Mouse (Mus musculus): Measurements from ENCODE around the gene Gm11627. TPM values are rescaled to one million over a fixed set of nuclear protein-coding genes. Genes with fewer than 3 reads are reported as not detected.
A peak's percentile ranks its signal among the peaks of the same experiment; 100 is the strongest.
"Not testable (repeated sequence)": the region's sequence is repeated elsewhere in the genome, so short reads cannot be mapped to it uniquely, and the experiment has no call there.

Gm11627 gene
- polyA plus RNA-seq, 1 experiment from 2014 or later: 2.4 TPM

GRCm38 (mm10) chr11:102568191-102568590 lies 11.1 kb downstream of the Gm11627 start:
- no peak for ATAC-seq
- Histone ChIP-seq H3K4me1 (ENCODE audit: control insufficient read depth, insufficient read depth, low read length) (peaks cover 2% of the 10 kb centered on the region), H3K27ac (ENCODE audit: low read length) (no peak overlapping the region), H3K36me3 (ENCODE audit: control insufficient read depth, insufficient read depth, low read length) (no peaks in the 10 kb centered on the region), H3K27me3 (ENCODE audit: control insufficient read depth, insufficient read depth, low read depth, low read length) (no peaks in the 10 kb centered on the region), H3K9ac (ENCODE audit: low read depth, low read length) (no peak overlapping the region), H3K4me3 (ENCODE audit: low read depth, low read length) (no peak overlapping the region), H3K9me3 (replicated peaks; ENCODE audit: control insufficient read depth, low read length, poor library complexity, severe bottlenecking) (no peaks in the 10 kb centered on the region), H3K4me2 (ENCODE audit: low read length) (no peak overlapping the region)
- WGBS: 76% methylated on average over 12 of the region's 12 CpGs

GRCm38 (mm10) chr11:102567723-102568122 lies 11.5 kb downstream of the Gm11627 start:
- Histone ChIP-seq H3K27me3 (ENCODE audit: control insufficient read depth, insufficient read depth, low read depth, low read length) (no peaks in the 10 kb centered on the region), H3K4me3 (ENCODE audit: low read depth, low read length) (no peak overlapping the region), H3K4me1 (ENCODE audit: control insufficient read depth, insufficient read depth, low read length) (no peaks in the 10 kb centered on the region), H3K4me2 (ENCODE audit: low read length) (no peak overlapping the region), H3K9ac (ENCODE audit: low read depth, low read length) (no peak overlapping the region), H3K27ac (ENCODE audit: low read length) (no peak overlapping the region), H3K36me3 (ENCODE audit: control insufficient read depth, insufficient read depth, low read length) (no peaks in the 10 kb centered on the region), H3K9me3 (replicated peaks; ENCODE audit: control insufficient read depth, low read length, poor library complexity, severe bottlenecking) (no peaks in the 10 kb centered on the region)
- WGBS: 95% methylated on average over 15 of the region's 15 CpGs
- ATAC-seq: no peak

- WGBS: 86% methylated on average over 6 of the region's 6 CpGs
- no peak overlapping the region for H3K9ac ChIP-seq (ENCODE audit: low read depth, low read length)
- H3K4me1 ChIP-seq (ENCODE audit: control insufficient read depth, insufficient read depth, low read length): no peaks in the 10 kb centered on the region
- no peaks in the 10 kb centered on the region for H3K9me3 ChIP-seq (replicated peaks; ENCODE audit: control insufficient read depth, low read length, poor library complexity, severe bottlenecking)
- no peaks in the 10 kb centered on the region for H3K27me3 ChIP-seq (ENCODE audit: control insufficient read depth, insufficient read depth, low read depth, low read length)
- no peaks in the 10 kb centered on the region for H3K36me3 ChIP-seq (ENCODE audit: control insufficient read depth, insufficient read depth, low read length)
- no peak for ATAC-seq
- no peak overlapping the region for H3K4me3 ChIP-seq (ENCODE audit: low read depth, low read length)
- no peak overlapping the region for H3K4me2 ChIP-seq (ENCODE audit: low read length)
- no peak overlapping the region for H3K27ac ChIP-seq (ENCODE audit: low read length)
Measured at GRCm38 (mm10) chr11:102567157-102567556, 12.1 kb downstream of the Gm11627 start.

GRCm38 (mm10) chr11:102566290-102566689 lies 13.0 kb downstream of the Gm11627 start:
- H3K27me3 ChIP-seq (ENCODE audit: control insufficient read depth, insufficient read depth, low read depth, low read length): no peaks in the 10 kb centered on the region
- no peaks in the 10 kb centered on the region for H3K9me3 ChIP-seq (replicated peaks; ENCODE audit: control insufficient read depth, low read length, poor library complexity, severe bottlenecking)
- H3K4me3 ChIP-seq (ENCODE audit: low read depth, low read length): no peak overlapping the region
- H3K4me2 ChIP-seq (ENCODE audit: low read length): no peak overlapping the region
- 96% methylated on average over 1 of the region's 1 CpGs for WGBS
- no peak for ATAC-seq
- H3K4me1 ChIP-seq (ENCODE audit: control insufficient read depth, insufficient read depth, low read length): no peaks in the 10 kb centered on the region
- H3K36me3 ChIP-seq (ENCODE audit: control insufficient read depth, insufficient read depth, low read length): no peaks in the 10 kb centered on the region
- no peak overlapping the region for H3K27ac ChIP-seq (ENCODE audit: low read length)
- H3K9ac ChIP-seq (ENCODE audit: low read depth, low read length): no peak overlapping the region

- no peak overlapping the region for H3K4me3 ChIP-seq (ENCODE audit: low read depth, low read length)
- no peaks in the 10 kb centered on the region for H3K27me3 ChIP-seq (ENCODE audit: control insufficient read depth, insufficient read depth, low read depth, low read length)
- H3K27ac ChIP-seq (ENCODE audit: low read length): no peak overlapping the region
- no peaks in the 10 kb centered on the region for H3K9me3 ChIP-seq (replicated peaks; ENCODE audit: control insufficient read depth, low read length, poor library complexity, severe bottlenecking)
- no peak overlapping the region for H3K4me2 ChIP-seq (ENCODE audit: low read length)
- ATAC-seq: no peak
- H3K4me1 ChIP-seq (ENCODE audit: control insufficient read depth, insufficient read depth, low read length): no peaks in the 10 kb centered on the region
- no peaks in the 10 kb centered on the region for H3K36me3 ChIP-seq (ENCODE audit: control insufficient read depth, insufficient read depth, low read length)
- H3K9ac ChIP-seq (ENCODE audit: low read depth, low read length): no peak overlapping the region
Measured at GRCm38 (mm10) chr11:102565741-102566140, 13.5 kb downstream of the Gm11627 start.

GRCm38 (mm10) chr11:102564952-102565671 lies 14.1 kb downstream of the Gm11627 start:
- H3K4me3 ChIP-seq (ENCODE audit: low read depth, low read length); H3K27ac ChIP-seq (ENCODE audit: low read length); H3K27me3 ChIP-seq (ENCODE audit: control insufficient read depth, insufficient read depth, low read depth, low read length); H3K9ac ChIP-seq (ENCODE audit: low read depth, low read length); H3K36me3 ChIP-seq (ENCODE audit: control insufficient read depth, insufficient read depth, low read length); H3K9me3 ChIP-seq (replicated peaks; ENCODE audit: control insufficient read depth, low read length, poor library complexity, severe bottlenecking); ATAC-seq; H3K4me1 ChIP-seq (ENCODE audit: control insufficient read depth, insufficient read depth, low read length); H3K4me2 ChIP-seq (ENCODE audit: low read length): not testable (repeated sequence)
- WGBS: 84% methylated on average over 14 of the region's 14 CpGs

- Histone ChIP-seq H3K36me3 (ENCODE audit: control insufficient read depth, insufficient read depth, low read length) (no peaks in the 10 kb centered on the region), H3K4me2 (ENCODE audit: low read length) (no peak overlapping the region), H3K9ac (ENCODE audit: low read depth, low read length) (no peak overlapping the region), H3K4me1 (ENCODE audit: control insufficient read depth, insufficient read depth, low read length) (peaks cover 16% of the 10 kb centered on the region), H3K4me3 (ENCODE audit: low read depth, low read length) (no peak overlapping the region), H3K27me3 (ENCODE audit: control insufficient read depth, insufficient read depth, low read depth, low read length) (no peaks in the 10 kb centered on the region), H3K9me3 (replicated peaks; ENCODE audit: control insufficient read depth, low read length, poor library complexity, severe bottlenecking) (no peaks in the 10 kb centered on the region), H3K27ac (ENCODE audit: low read length) (no peak overlapping the region)
- ATAC-seq: no peak
- WGBS: 94% methylated on average over 3 of the region's 5 CpGs
Measured at GRCm38 (mm10) chr11:102558704-102559103, 20.6 kb downstream of the Gm11627 start.

- H3K9ac ChIP-seq (ENCODE audit: low read depth, low read length): no peak overlapping the region
- 94% methylated on average over 1 of the region's 1 CpGs for WGBS
- H3K4me1 ChIP-seq (ENCODE audit: control insufficient read depth, insufficient read depth, low read length): peaks cover 20% of the 10 kb centered on the region
- no peak for ATAC-seq
- no peaks in the 10 kb centered on the region for H3K9me3 ChIP-seq (replicated peaks; ENCODE audit: control insufficient read depth, low read length, poor library complexity, severe bottlenecking)
- no peak overlapping the region for H3K27ac ChIP-seq (ENCODE audit: low read length)
- H3K36me3 ChIP-seq (ENCODE audit: control insufficient read depth, insufficient read depth, low read length): no peaks in the 10 kb centered on the region
- H3K27me3 ChIP-seq (ENCODE audit: control insufficient read depth, insufficient read depth, low read depth, low read length): no peaks in the 10 kb centered on the region
- H3K4me2 ChIP-seq (ENCODE audit: low read length): no peak overlapping the region
- no peak overlapping the region for H3K4me3 ChIP-seq (ENCODE audit: low read depth, low read length)
Measured at GRCm38 (mm10) chr11:102557386-102557785, 21.9 kb downstream of the Gm11627 start.

GRCm38 (mm10) chr11:102556716-102557074 lies 22.6 kb downstream of the Gm11627 start:
- H3K36me3 ChIP-seq (ENCODE audit: control insufficient read depth, insufficient read depth, low read length): no peaks in the 10 kb centered on the region
- H3K27me3 ChIP-seq (ENCODE audit: control insufficient read depth, insufficient read depth, low read depth, low read length): no peaks in the 10 kb centered on the region
- peak overlapping the region; percentile 48; the same call in 1 of the 2 replicates for H3K4me2 ChIP-seq (ENCODE audit: low read length)
- H3K9me3 ChIP-seq (replicated peaks; ENCODE audit: control insufficient read depth, low read length, poor library complexity, severe bottlenecking): no peaks in the 10 kb centered on the region
- peak overlapping the region; percentile 61; the same call in 1 of the 2 replicates for H3K4me3 ChIP-seq (ENCODE audit: low read depth, low read length)
- WGBS: 23% methylated on average over 3 of the region's 3 CpGs
- H3K9ac ChIP-seq (ENCODE audit: low read depth, low read length): no peak overlapping the region
- H3K27ac ChIP-seq (ENCODE audit: low read length): no peak overlapping the region
- ATAC-seq: no peak
- H3K4me1 ChIP-seq (ENCODE audit: control insufficient read depth, insufficient read depth, low read length): peaks cover 26% of the 10 kb centered on the region

Data from midbrain, embryonic 16.5 days (tissue).